Mouse (Mus musculus) mesoderm, embryonic 11.5 days (tissue): ENCODE results near the gene Ly75.

Experiments
- DNase-seq: peaks from one replicate; pipeline ENCODE4 v3.0.0-alpha.2; 2012; ENCODE audit warnings: low read depth, low spot score

Gene Ly75

DNA sequence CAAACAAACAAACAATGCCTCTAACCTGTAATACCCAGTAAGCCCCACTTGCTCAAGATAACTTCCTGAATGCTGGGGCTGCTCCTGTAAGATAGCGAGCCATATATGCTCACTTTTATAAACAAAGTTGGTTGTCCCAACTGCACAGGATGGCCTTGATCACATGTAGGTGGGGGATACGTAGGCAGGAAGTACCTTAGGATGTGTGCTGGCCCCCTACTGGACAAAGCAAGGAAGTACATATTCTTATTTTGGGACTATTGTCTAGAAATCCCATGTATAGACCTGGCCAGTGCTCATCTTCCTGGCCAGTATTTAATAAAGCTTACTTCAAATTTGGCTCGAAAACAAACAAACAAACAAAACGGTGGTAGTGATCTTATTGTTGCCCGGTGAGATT, 59.7 kb downstream of the Ly75 start:
- DNase-seq, result peak; percentile 16

DNA sequence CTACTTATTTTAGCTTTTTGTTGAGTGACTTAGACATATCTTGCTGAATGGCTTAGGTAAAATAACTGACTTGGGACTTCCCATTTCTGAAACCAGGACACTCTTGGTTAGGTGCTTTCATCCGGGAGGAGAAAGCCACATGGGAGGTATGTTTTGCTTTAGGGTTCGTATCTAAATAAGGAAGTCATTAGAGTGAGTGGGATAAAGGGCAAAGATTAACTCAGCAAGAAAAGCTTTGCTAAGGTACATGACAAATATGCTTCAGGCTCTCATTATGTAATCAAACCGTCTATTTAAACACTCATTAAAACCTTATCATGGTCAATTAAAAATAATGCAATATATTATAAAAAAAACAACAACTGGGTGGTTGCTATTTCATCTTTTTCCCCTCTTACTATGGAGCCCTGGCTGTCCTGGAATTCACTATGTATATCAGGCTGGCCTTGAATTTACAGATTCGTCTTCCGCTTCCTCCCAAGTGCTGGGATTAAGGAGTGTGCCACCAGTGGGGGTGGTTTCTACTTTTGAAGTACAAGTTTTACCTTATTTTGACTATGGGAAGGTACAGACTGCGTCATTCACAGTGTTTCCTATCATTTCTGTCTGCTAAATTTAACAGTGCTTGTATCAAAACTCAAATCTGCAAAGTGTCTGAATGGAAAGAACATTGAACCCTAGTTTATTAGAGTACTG, 60.9 kb downstream of the Ly75 start:
- DNase-seq, result no peak

DNA sequence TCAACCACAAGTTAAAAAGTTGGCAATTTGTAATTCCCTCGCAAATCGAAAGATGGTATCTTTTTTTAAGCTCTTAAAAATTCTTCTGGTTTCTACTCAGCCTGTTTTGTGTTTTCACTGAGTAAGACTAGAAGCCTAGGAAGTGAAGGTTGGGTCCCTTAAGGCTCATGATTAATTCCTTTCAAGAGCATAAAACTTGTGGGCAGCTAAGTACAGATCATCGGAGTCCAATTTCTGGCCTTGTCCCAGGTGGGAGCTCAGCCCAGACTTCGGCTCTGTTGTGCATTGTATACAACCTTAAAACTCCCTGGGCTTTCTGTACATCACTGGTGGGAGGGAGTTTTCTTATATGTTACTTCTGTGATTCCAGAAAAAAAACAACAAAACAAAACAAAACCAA, 79.3 kb downstream of the Ly75 start:
- DNase-seq, result no peak

- no peak for DNase-seq
Observed at GRCm38 (mm10) chr2:60299323-60299722, 83.8 kb downstream of the Ly75 start.

- DNase-seq, result no peak
Observed at GRCm38 (mm10) chr2:60298266-60298665, 84.8 kb downstream of the Ly75 start.

GRCm38 (mm10) chr2:60291381-60291780, 91.7 kb downstream of the Ly75 start:
- no peak for DNase-seq

DNA sequence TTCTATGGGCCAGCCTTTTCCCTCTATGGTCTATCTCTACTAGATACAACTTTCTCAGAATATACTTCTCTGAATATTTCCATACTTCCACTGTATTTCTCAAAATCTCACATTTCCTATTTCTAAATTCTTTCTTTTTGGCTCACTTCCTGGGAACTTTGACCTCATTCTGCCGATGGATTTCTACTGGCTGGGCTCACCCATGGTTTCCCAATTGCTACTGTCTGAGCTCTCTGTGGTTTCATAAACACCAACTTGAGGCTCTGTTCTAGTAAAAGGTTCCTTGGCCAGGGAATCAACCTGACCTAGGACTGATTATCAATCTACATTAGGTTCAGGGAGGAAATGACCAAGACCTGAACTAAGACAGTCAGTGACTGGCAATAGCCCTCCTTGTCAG, 93.7 kb downstream of the Ly75 start:
- DNase-seq, result no peak

GRCm38 (mm10) chr2:60288606-60289005, 94.5 kb downstream of the Ly75 start:
- DNase-seq, result no peak

GRCm38 (mm10) chr2:60285107-60285617, 97.9 kb downstream of the Ly75 start:
- DNase-seq, result no peak

- no peak for DNase-seq
Observed at GRCm38 (mm10) chr2:60284467-60284821, 98.7 kb downstream of the Ly75 start, which contains the start of gene Cd302. Cd302 (minus strand) TSS chr2:60284488.

DNA sequence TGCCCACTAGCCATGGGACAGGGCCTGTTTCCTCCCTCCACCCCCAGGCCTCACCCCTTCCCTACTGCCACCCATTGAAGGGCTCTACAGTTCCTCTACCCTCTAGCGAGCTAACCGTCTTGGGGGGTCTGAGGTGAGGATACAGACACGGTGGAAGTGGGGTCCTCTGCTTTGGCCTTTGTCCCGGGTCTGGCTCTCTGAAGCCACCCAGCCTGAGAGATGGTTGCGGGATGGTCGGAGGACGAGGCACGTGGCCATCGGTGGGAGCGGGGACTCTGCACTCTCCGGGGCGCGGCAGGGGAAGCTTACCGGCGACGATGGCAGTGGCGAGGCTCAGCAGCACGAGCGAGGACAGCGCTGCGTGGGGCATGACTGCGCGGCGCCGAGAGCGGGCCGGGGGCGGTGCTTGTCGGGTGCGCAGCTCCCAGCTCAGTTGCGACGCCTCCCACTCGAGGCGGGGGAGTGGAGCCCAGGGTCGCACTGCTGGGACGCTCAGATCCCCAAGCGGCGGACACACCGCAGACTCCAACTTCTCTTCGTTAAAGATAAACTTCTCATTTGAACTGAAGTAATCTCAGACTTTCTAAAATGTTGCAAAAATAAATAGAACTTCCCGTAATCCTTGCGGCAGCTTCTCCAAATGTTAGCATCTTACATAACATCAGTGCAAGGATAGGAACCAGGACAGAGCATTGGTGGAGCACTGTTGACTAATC, 99.2 kb downstream of the Ly75 start:
- DNase-seq, result peak; percentile 60

GRCm38 (mm10) chr2:60283208-60283750, 99.8 kb downstream of the Ly75 start:
- no peak for DNase-seq

- no peak for DNase-seq
Observed at GRCm38 (mm10) chr2:60282625-60283024, 100.5 kb downstream of the Ly75 start.

DNA sequence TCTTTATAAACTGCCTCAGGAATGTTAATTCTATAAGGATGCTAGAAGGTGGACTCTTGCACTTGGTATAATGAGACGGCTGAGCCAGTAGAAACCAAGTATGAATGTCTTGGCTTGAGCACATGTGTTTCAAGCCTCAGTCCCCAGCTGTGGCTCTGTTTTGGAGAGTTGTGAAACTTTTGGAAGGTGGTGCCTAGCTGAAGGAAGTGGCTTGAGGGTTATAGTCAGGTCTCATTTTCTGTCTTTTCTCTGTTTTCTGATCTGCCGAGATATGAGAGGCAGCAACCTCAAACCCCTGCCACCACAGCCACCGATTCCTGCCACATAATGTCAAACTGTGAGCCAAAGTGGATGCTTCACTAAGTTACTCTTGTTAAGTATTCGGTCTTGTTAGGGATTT, 104.5 kb downstream of the Ly75 start:
- DNase-seq, result no peak

DNA sequence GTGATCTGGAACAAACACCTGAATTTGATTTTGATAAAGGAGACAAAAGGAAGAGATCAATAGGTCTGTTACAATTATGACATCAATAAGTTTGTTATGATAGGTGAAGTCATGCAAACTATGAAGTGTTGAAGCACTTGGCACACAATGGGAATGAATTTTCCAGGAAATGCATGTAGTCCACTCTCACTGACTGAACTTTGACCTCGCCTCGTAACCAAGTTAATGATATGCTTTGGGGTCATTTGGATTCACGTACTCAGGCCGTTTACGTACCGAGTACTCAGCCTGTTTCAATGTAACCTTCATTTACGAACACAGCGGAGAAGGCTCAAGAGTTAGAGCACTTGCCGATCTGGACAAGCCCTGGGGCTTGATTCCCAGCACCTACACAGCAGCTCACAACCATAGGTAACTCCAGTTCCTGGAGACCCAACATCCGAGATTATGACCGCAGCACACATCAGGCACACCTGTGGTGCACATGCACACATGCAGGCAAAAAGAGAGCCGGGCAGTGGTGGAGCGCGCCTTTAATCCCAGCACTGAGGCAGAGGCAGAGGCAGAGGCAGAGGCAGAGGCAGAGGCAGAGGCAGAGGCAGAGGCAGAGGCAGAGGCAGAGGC, 113.1 kb downstream of the Ly75 start:
- no peak for DNase-seq

- no peak for DNase-seq
Observed at GRCm38 (mm10) chr2:60267567-60267966, 115.5 kb downstream of the Ly75 start.

- no peak for DNase-seq
Observed at GRCm38 (mm10) chr2:60260621-60261350, 122.3 kb downstream of the Ly75 start.

DNA sequence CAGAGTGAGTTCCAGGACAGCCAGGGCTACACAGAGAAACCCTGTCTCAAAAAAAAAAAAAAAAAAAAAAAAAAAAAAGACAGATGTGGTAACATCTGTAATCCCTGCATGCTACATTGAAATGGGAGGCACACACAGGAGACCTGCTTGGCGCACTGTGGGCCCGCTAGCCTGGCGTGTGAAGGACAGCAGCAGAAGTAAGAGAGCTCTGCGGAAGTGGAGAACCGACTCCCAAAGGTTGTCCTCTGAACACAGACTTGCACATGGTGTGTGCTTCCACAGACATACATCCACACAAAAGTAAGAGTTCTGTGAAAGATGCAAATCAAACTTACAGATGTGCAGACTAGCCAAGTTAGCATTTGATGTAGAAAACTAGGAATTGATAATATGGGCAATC, 123.9 kb downstream of the Ly75 start:
- DNase-seq, result no peak

- DNase-seq, result no peak
Observed at GRCm38 (mm10) chr2:60256751-60257150, 126.4 kb downstream of the Ly75 start.

DNA sequence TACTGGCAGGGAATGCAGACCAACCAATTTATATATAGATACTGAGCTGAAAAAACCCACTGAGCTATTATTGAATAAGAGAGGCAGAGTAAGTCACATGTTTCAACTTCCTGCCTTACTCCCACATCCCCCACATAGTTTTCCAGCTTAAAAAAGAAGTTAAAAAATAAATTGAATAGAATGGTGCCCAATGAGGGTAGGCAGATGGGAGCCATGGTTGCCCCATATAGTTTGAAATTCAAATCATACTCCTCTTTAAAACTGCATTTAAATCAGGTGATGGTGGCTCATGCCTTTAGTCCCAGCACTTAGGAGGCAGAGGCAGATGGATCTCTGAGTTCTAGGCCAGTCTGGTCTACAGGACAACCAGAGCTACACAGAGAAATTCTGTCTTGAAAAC, 129.6 kb downstream of the Ly75 start:
- DNase-seq, result no peak

- no peak for DNase-seq
Observed at GRCm38 (mm10) chr2:60252782-60253181, 130.3 kb downstream of the Ly75 start.
